Mouse (Mus musculus) heart, adult 2 months (tissue): ENCODE measurements around the gene Tbxa2r.

Experiments
- CTCF ChIP-seq: fragments of 200-600 bp; IDR thresholded peaks from 2 replicates; pipeline ENCODE4 v1.8.1; 2022; ENCODE audit warnings: antibody characterized with exemption, mild to moderate bottlenecking, moderate library complexity
- EP300 ChIP-seq: fragments of 200-500 bp; IDR thresholded peaks from 2 replicates; pipeline ENCODE4 v1.6.1; 2011; ENCODE audit warnings: low read depth, low read length, control low read depth; ENCODE audit not compliant: insufficient read depth

GRCm38 (mm10) chr10:81375322-81375721, 46.8 kb downstream of the Tbxa2r start:
- TF ChIP-seq EP300 (no peak), CTCF (no peak)
